Mouse (Mus musculus): ENCODE data around the gene Tmem214.

- TF ChIP-seq CTCF (IDR thresholded peaks at IDR 0.05; ENCODE audit: low read depth, low read length): no peak
- no peak for TF ChIP-seq POLR2A (IDR thresholded peaks at IDR 0.05; ENCODE audit: borderline replicate concordance, low read depth, low read length)
These were observed 20.7 kb downstream of the Tmem214 start, which contains the start of gene Agbl5 for GRCm38 (mm10) chr5:30888337-30889087.
